Mouse (Mus musculus) bone marrow, adult 2 months (tissue): Measurements from ENCODE around the gene Smim26. TPM values are rescaled to one million over a fixed set of nuclear protein-coding genes. Genes with fewer than 3 reads are reported as not detected.
A peak's percentile ranks its signal among the peaks of the same experiment; 100 is the strongest.

ENCODE experiments used
- H3K27ac ChIP-seq: fragments of 200-500 bp; 2 replicates; pipeline ENCODE4 v1.5.1; 2012; ENCODE audit warnings: low read depth, mild to moderate bottlenecking, control low read depth, inconsistent platforms, low read length; ENCODE audit not compliant: control insufficient read depth, poor library complexity, insufficient read depth
- H3K4me1 ChIP-seq: fragments of 200-500 bp; 2 replicates; pipeline ENCODE4 v1.6.1; 2011; ENCODE audit warnings: low read length; ENCODE audit not compliant: control insufficient read depth, insufficient read depth
- H3K4me3 ChIP-seq: fragments of 200-500 bp; replicated peaks from 2 replicates; pipeline ENCODE3; 2011; ENCODE audit warnings: mild to moderate bottlenecking, low read depth, low read length, control low read depth; ENCODE audit not compliant: control insufficient read depth
- CTCF ChIP-seq: fragments of 200-500 bp; IDR thresholded peaks from 2 replicates; pipeline ENCODE4 v1.5.1; 2011; ENCODE audit warnings: low read length, control low read depth; ENCODE audit not compliant: control insufficient read depth, insufficient read depth
- POLR2A ChIP-seq: fragments of 200-500 bp; IDR thresholded peaks from 2 replicates; pipeline ENCODE4 v1.6.1; 2011; ENCODE audit warnings: low read depth, mild to moderate bottlenecking, control low read depth, low read length, borderline replicate concordance; ENCODE audit not compliant: control insufficient read depth
- WGBS: fragments of 180-500 bp; shearing (Covaris S2); methylation state at CpG from one replicate; pipeline ENCODE4 v1.1.7; 2018; 5-methylcytosine and 5-hydroxymethylcytosine counted together
- polyA plus RNA-seq: library from polyadenylated mRNA; stranded (reverse); fragments of >200 nt; gene quantifications from 2 replicates; pipeline ENCODE4 v1.2.4, GENCODE M21; 2011; ENCODE audit warnings: low replicate concordance; ENCODE audit not compliant: missing spikeins, insufficient read depth, insufficient read length

Gene Smim26
- polyA plus RNA-seq, 1 experiment: 24.7 TPM

DNA sequence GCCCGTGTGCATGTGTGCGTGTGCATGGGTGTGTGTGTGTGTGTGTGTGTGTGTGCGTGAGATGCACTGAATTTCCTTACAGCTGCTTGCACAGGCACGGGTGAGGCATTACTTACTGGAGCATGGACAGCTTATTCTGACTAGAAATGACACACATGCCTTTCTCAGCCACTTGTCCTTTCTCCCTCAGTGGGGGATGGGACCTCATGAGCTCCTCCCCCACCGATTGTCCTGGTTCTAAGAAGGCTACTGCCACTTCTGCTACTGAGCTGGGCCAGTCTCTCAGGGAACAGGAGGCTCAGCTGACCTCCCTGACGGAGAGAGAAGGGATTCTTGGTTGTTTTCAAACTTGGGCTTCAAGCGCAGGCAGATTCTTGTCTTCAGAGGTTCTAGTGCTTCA lies 46.2 kb downstream of the Smim26 start:
- Histone ChIP-seq H3K27ac (no peak overlapping the region), H3K4me1 (no peaks in the 10 kb centered on the region; the same call in 1 of the 2 replicates), H3K4me3 (no peak overlapping the region)
- WGBS: 76% methylated on average over 7 of the region's 7 CpGs
- TF ChIP-seq POLR2A (no peak), CTCF (no peak)

DNA sequence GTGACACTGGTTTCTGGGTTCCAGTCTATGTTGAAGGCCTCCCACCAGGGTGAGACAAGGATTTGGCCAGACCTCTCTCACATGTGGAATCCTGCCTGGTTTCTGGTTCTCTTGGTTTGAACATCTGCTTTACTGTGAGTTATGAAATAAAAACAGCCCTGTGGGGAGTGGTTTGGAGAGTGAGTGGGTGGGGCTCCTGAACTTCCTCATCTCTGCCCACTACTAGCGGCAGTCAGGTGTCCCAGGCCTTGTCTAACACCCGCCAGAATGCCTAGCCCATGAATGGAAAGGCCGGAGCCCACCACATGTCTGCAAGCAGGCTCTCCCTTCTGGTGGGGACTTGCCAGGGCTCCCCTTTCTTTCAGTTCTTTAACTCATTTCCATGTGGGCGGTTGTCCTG lies 48.1 kb downstream of the Smim26 start:
- 29% methylated on average over 4 of the region's 4 CpGs for WGBS
- Histone ChIP-seq H3K4me1 (no peaks in the 10 kb centered on the region; the same call in 1 of the 2 replicates), H3K27ac (peak overlapping the region; percentile 23), H3K4me3 (no peak overlapping the region)
- TF ChIP-seq CTCF (no peak), POLR2A (no peak)

Other genes starting within 250 kb of the Smim26 start
- gene Kat14, start 225.1 kb upstream of the Smim26 start, polyA plus RNA-seq: 17.5 and 20.0 TPM in 2 replicates
- 1.7 TPM in 1 of 2 replicates, not detected in the other for gene Pet117, start 225.1 kb upstream of the Smim26 start, polyA plus RNA-seq
- gene Dzank1, start 66.6 kb upstream of the Smim26 start, polyA plus RNA-seq: 0.29 and 0.37 TPM in 2 replicates
- 5.1 and 7.3 TPM in 2 replicates for gene Polr3f, start 66.3 kb upstream of the Smim26 start, polyA plus RNA-seq
- 4.0 and 4.6 TPM in 2 replicates for gene Rbbp9, start 43.2 kb upstream of the Smim26 start, polyA plus RNA-seq
- gene Sec23b, start 37.8 kb upstream of the Smim26 start, polyA plus RNA-seq: 14.0 and 20.1 TPM in 2 replicates
- gene Dtd1, start 5.8 kb downstream of the Smim26 start, polyA plus RNA-seq: 3.3 and 5.6 TPM in 2 replicates
- gene Scp2d1, start 229.6 kb downstream of the Smim26 start, polyA plus RNA-seq: not detected in 2 replicates